Mouse (Mus musculus): ENCODE data around the gene Cox5a.
A peak's percentile ranks its signal among the peaks of the same experiment; 100 is the strongest.

- no peak for TF ChIP-seq CTCF (IDR thresholded peaks at IDR 0.05; ENCODE audit: low read depth)
- 0 out of 2 replicates have a peak, but pooled peaks have one; percentile 17 for TF ChIP-seq EP300 (IDR thresholded peaks at IDR 0.05; ENCODE audit: low read depth)
Observed at GRCm38 (mm10) chr9:57562896-57563372, 41.9 kb downstream of the Cox5a start.

Data from liver, postnatal 0 days (tissue).